Mouse (Mus musculus) intestine, embryonic 16.5 days (tissue): ENCODE measurements around the gene Psmd4. TPM values are rescaled to one million over a fixed set of nuclear protein-coding genes. Genes with fewer than 3 reads are reported as not detected.

Experiments
- ATAC-seq: fragments of 200-750 bp; cut with Nextera tagmentation; 2 replicates; pipeline ENCODE4 v1.8.0; 2017; ENCODE audit warnings: moderate TSS enrichment, moderate library complexity
- H3K27ac ChIP-seq: fragments of 300-500 bp; sonication (generic); 2 replicates; pipeline ENCODE4 v1.5.1; 2014; ENCODE audit warnings: mild to moderate bottlenecking, low read length
- H3K27me3 ChIP-seq: fragments of 300-500 bp; sonication (generic); replicated peaks from 2 replicates; pipeline ENCODE4 v1.6.1; 2014; ENCODE audit warnings: low read length, control low read depth, mixed read lengths; ENCODE audit not compliant: control insufficient read depth, insufficient read depth
- H3K36me3 ChIP-seq: fragments of 300-500 bp; sonication (generic); 2 replicates; pipeline ENCODE4 v1.6.1; 2014; ENCODE audit warnings: low read length, control low read depth; ENCODE audit not compliant: control insufficient read depth, insufficient read depth
- H3K4me1 ChIP-seq: fragments of 300-500 bp; sonication (generic); 2 replicates; pipeline ENCODE4 v1.6.1; 2014; ENCODE audit warnings: low read length, control low read depth, mixed read lengths; ENCODE audit not compliant: control insufficient read depth, insufficient read depth
- H3K4me2 ChIP-seq: fragments of 300-500 bp; sonication (generic); 2 replicates; pipeline ENCODE4 v1.6.1; 2014; ENCODE audit warnings: low read depth, low read length, control low read depth
- H3K4me3 ChIP-seq: fragments of 300-500 bp; sonication (generic); 2 replicates; pipeline ENCODE4 v1.5.1; 2014; ENCODE audit warnings: mild to moderate bottlenecking, low read length
- H3K9ac ChIP-seq: fragments of 300-500 bp; sonication (generic); 2 replicates; pipeline ENCODE4 v1.6.1; 2014; ENCODE audit warnings: low read depth, low read length
- H3K9me3 ChIP-seq: fragments of 300-500 bp; sonication (generic); 2 replicates; pipeline ENCODE4 v1.6.1; 2016; ENCODE audit warnings: low read length, control low read depth; ENCODE audit not compliant: control insufficient read depth
- WGBS: fragments of 180-500 bp; shearing (Covaris S2); extraction: QIAGEN DNeasy Blood & Tissue Kit; methylation state at CpG from one replicate; pipeline ENCODE4 v1.1.7; 2014; 5-methylcytosine and 5-hydroxymethylcytosine counted together
- polyA plus RNA-seq: library from polyadenylated mRNA; unstranded; fragments of >200 nt; fragmentation: Nextera tagmentation; extraction: Ambion mirVana; gene quantifications from 2 replicates; pipeline ENCODE4 v1.2.1, GENCODE M21; 2015

Psmd4 gene
- polyA plus RNA-seq, 1 experiment from 2014 or later = 226 TPM

- peaks cover 10% of the 10 kb centered on the region; the same call in 1 of the 2 replicates for H3K4me1 ChIP-seq
- under 1% methylated on average over 40 of the region's 40 CpGs for WGBS
- H3K4me2 ChIP-seq = peak overlapping the region; percentile 84
- peak overlapping the region; percentile 69 for H3K9ac ChIP-seq
- H3K27ac ChIP-seq = peak overlapping the region; percentile 92
- peak; percentile 85 for ATAC-seq
- H3K4me3 ChIP-seq = peak overlapping the region; percentile 76
- peaks cover 8% of the 10 kb centered on the region; the same call in 1 of the 2 replicates for H3K36me3 ChIP-seq
- H3K27me3 ChIP-seq = no peaks in the 10 kb centered on the region
- no peaks in the 10 kb centered on the region for H3K9me3 ChIP-seq
Observed at GRCm38 (mm10) chr3:95015891-95016531, 26.4 kb downstream of the Psmd4 start.

- Histone ChIP-seq H3K27ac (peak within 1 kb of the TSS; percentile 92), H3K27me3 (no peaks in the 10 kb centered on the region), H3K4me3 (peak within 1 kb of the TSS; percentile 76), H3K9ac (peak within 1 kb of the TSS; percentile 85), H3K4me2 (peak within 1 kb of the TSS; percentile 84), H3K36me3 (peaks cover 14% of the 10 kb centered on the region; the same call in 1 of the 2 replicates), H3K4me1 (peaks cover 10% of the 10 kb centered on the region; the same call in 1 of the 2 replicates), H3K9me3 (no peaks in the 10 kb centered on the region)
- ATAC-seq = peak; percentile 99
- under 1% methylated on average over 37 of the region's 37 CpGs for WGBS
Observed at GRCm38 (mm10) chr3:95015337-95015872, 27.0 kb downstream of the Psmd4 start, which contains the start of gene Zfp687. Gene Zfp687, minus strand, starts transcription at chr3:95015448.

- H3K9me3 ChIP-seq = no peaks in the 10 kb centered on the region
- H3K27ac ChIP-seq = peak overlapping the region; percentile 83
- no peaks in the 10 kb centered on the region for H3K27me3 ChIP-seq
- H3K4me2 ChIP-seq = peak overlapping the region; percentile 73
- ATAC-seq = peak; percentile 14; the same call in 1 of the 2 replicates
- H3K9ac ChIP-seq = peak overlapping the region; percentile 85
- peaks cover 10% of the 10 kb centered on the region; the same call in 1 of the 2 replicates for H3K4me1 ChIP-seq
- peak overlapping the region; percentile 76 for H3K4me3 ChIP-seq
- peaks cover 17% of the 10 kb centered on the region; the same call in 1 of the 2 replicates for H3K36me3 ChIP-seq
- WGBS = under 1% methylated on average over 44 of the region's 44 CpGs
Observed at GRCm38 (mm10) chr3:95014428-95015151, 27.8 kb downstream of the Psmd4 start.

GRCm38 (mm10) chr3:95013699-95014427 is 28.6 kb downstream of the Psmd4 start:
- peak overlapping the region; percentile 85 for H3K9ac ChIP-seq
- ATAC-seq = no peak
- peak overlapping the region; percentile 73 for H3K4me2 ChIP-seq
- H3K9me3 ChIP-seq = no peaks in the 10 kb centered on the region
- peak overlapping the region; percentile 76 for H3K4me3 ChIP-seq
- H3K27me3 ChIP-seq = no peaks in the 10 kb centered on the region
- peaks cover 19% of the 10 kb centered on the region for H3K36me3 ChIP-seq
- H3K27ac ChIP-seq = peak overlapping the region; percentile 83
- 14% methylated on average over 13 of the region's 13 CpGs for WGBS
- peaks cover 10% of the 10 kb centered on the region; the same call in 1 of the 2 replicates for H3K4me1 ChIP-seq

- Histone ChIP-seq H3K9me3 (no peaks in the 10 kb centered on the region), H3K36me3 (peaks cover 25% of the 10 kb centered on the region), H3K4me1 (peaks cover 10% of the 10 kb centered on the region; the same call in 1 of the 2 replicates), H3K9ac (no peak overlapping the region), H3K4me3 (no peak overlapping the region), H3K4me2 (no peak overlapping the region), H3K27me3 (no peaks in the 10 kb centered on the region), H3K27ac (no peak overlapping the region)
- WGBS = 81% methylated on average over 3 of the region's 3 CpGs
- no peak for ATAC-seq
Observed at GRCm38 (mm10) chr3:95012982-95013381, 29.4 kb downstream of the Psmd4 start.

GRCm38 (mm10) chr3:95010396-95010795 is 32.0 kb downstream of the Psmd4 start:
- 74% methylated on average over 7 of the region's 7 CpGs for WGBS
- ATAC-seq = no peak

GRCm38 (mm10) chr3:95007706-95008105 is 34.7 kb downstream of the Psmd4 start:
- Histone ChIP-seq H3K4me1 (no peaks in the 10 kb centered on the region), H3K36me3 (peaks cover 48% of the 10 kb centered on the region), H3K4me2 (no peak overlapping the region), H3K9me3 (no peaks in the 10 kb centered on the region), H3K27me3 (no peaks in the 10 kb centered on the region), H3K4me3 (no peak overlapping the region), H3K27ac (no peak overlapping the region), H3K9ac (no peak overlapping the region)
- WGBS = 88% methylated on average over 9 of the region's 9 CpGs
- no peak for ATAC-seq

More at GRCm38 (mm10) chr3:95010396-95010795, 32.0 kb downstream of the Psmd4 start:
- H3K4me3 ChIP-seq = no peak overlapping the region
- H3K27me3 ChIP-seq = no peaks in the 10 kb centered on the region
- peaks cover 10% of the 10 kb centered on the region; the same call in 1 of the 2 replicates for H3K4me1 ChIP-seq
- H3K27ac ChIP-seq = no peak overlapping the region
- no peak overlapping the region for H3K4me2 ChIP-seq
- H3K9me3 ChIP-seq = no peaks in the 10 kb centered on the region
- H3K9ac ChIP-seq = no peak overlapping the region
- H3K36me3 ChIP-seq = peaks cover 37% of the 10 kb centered on the region

- no peaks in the 10 kb centered on the region for H3K9me3 ChIP-seq
- no peaks in the 10 kb centered on the region for H3K4me1 ChIP-seq
- no peak overlapping the region for H3K9ac ChIP-seq
- 93% methylated on average over 3 of the region's 3 CpGs for WGBS
- H3K4me3 ChIP-seq = no peak overlapping the region
- H3K4me2 ChIP-seq = no peak overlapping the region
- no peak for ATAC-seq
- no peaks in the 10 kb centered on the region for H3K27me3 ChIP-seq
- H3K27ac ChIP-seq = no peak overlapping the region
- peaks cover 43% of the 10 kb centered on the region for H3K36me3 ChIP-seq
Observed at GRCm38 (mm10) chr3:95005651-95006050, 36.8 kb downstream of the Psmd4 start.

GRCm38 (mm10) chr3:95003273-95003672 is 39.1 kb downstream of the Psmd4 start:
- Histone ChIP-seq H3K4me3 (no peak overlapping the region), H3K9ac (no peak overlapping the region), H3K4me1 (no peaks in the 10 kb centered on the region), H3K9me3 (no peaks in the 10 kb centered on the region), H3K27ac (no peak overlapping the region), H3K4me2 (no peak overlapping the region), H3K27me3 (no peaks in the 10 kb centered on the region), H3K36me3 (peaks cover 40% of the 10 kb centered on the region)
- ATAC-seq = no peak
